ENCODE assay signal across 12 mouse cellular contexts in genomic region chr2:115688282-115688681, GRCm38 (mm10).
DNase-seq lines count a peak whose midpoint lies in the region; ATAC-seq and TF ChIP-seq lines count a peak whose summit lies in the region.
"Had no signal": no experiment of that assay in that cellular context is flagged by ENCODE, and none has a peak within 500 bp of the region (broad histone marks: within the 10 kb centered on the region; RNA-seq: fewer than 3 reads in every experiment).

No protein-coding gene starts in this region.

- H3K4me2 ChIP-seq in kidney, embryonic 16.5 days (replicated peaks; ENCODE audit: low read depth, low read length) = no peak overlapping the region
- no peak overlapping the region for H3K4me2 ChIP-seq in forebrain, embryonic 16.5 days (ENCODE audit: low read length)
- H3K4me2 ChIP-seq in neural tube, embryonic 12.5 days (replicated peaks) = no peak overlapping the region
- H3K4me2 ChIP-seq in liver, postnatal 0 days (ENCODE audit: low read depth, low read length) = no peak overlapping the region
- H3K4me2 ChIP-seq: limb, embryonic 13.5 days had no signal

- peaks cover 16% of the 10 kb centered on the region for H3K4me1 ChIP-seq in kidney, embryonic 16.5 days (ENCODE audit: insufficient read depth, low read length)
- H3K4me1 ChIP-seq in forebrain, embryonic 16.5 days (replicated peaks; ENCODE audit: control insufficient read depth, insufficient read depth, low read length) = no peaks in the 10 kb centered on the region
- H3K4me1 ChIP-seq in neural tube, embryonic 12.5 days = no peaks in the 10 kb centered on the region; the same call in 1 of the 2 replicates
- H3K4me1 ChIP-seq in liver, postnatal 0 days (ENCODE audit: insufficient read depth) = no peaks in the 10 kb centered on the region
- H3K4me1 ChIP-seq: limb, embryonic 13.5 days had no signal

- 0 out of 2 replicates have a peak, but pooled peaks cover 4% of the 10 kb centered on the region for H3K36me3 ChIP-seq in kidney, embryonic 16.5 days (ENCODE audit: insufficient read depth, low read length)
- no peaks in the 10 kb centered on the region for H3K36me3 ChIP-seq in forebrain, embryonic 16.5 days (ENCODE audit: control insufficient read depth, insufficient read depth)
- H3K36me3 ChIP-seq in neural tube, embryonic 12.5 days = no peaks in the 10 kb centered on the region
- no peaks in the 10 kb centered on the region for H3K36me3 ChIP-seq in liver, postnatal 0 days (replicated peaks; ENCODE audit: insufficient read depth, low read length)
- H3K36me3 ChIP-seq: limb, embryonic 13.5 days had no signal

- no peak overlapping the region for H3K27ac ChIP-seq in kidney, embryonic 16.5 days (ENCODE audit: low read length)
- H3K27ac ChIP-seq in forebrain, embryonic 16.5 days (ENCODE audit: low read length) = no peak overlapping the region
- H3K27ac ChIP-seq in neural tube, embryonic 12.5 days = no peak overlapping the region
- H3K27ac ChIP-seq in liver, postnatal 0 days (ENCODE audit: low read depth) = no peak overlapping the region
- H3K27ac ChIP-seq: limb, embryonic 13.5 days had no signal

- no peak for DNase-seq in kidney, adult 11 months
- peak; percentile 81 for DNase-seq in layer of hippocampus, adult 9-11 months
- DNase-seq in liver, postnatal 0 days = no peak
- DNase-seq in urinary bladder, postnatal 10 days (ENCODE audit: low spot score) = no peak
- no peak for DNase-seq in heart, postnatal 10 days
- DNase-seq: cerebellum, adult 9-10 months; lung, postnatal 4 days; thymus, postnatal 14 days had no signal

- no peaks in the 10 kb centered on the region for H3K9me3 ChIP-seq in kidney, embryonic 16.5 days (ENCODE audit: low read length)
- H3K9me3 ChIP-seq in forebrain, embryonic 16.5 days (ENCODE audit: control insufficient read depth, low read length) = no peaks in the 10 kb centered on the region
- H3K9me3 ChIP-seq in neural tube, embryonic 12.5 days = no peaks in the 10 kb centered on the region
- no peaks in the 10 kb centered on the region for H3K9me3 ChIP-seq in liver, postnatal 0 days (ENCODE audit: low read length)
- H3K9me3 ChIP-seq: limb, embryonic 13.5 days had no signal

- 67% methylated on average over 6 of the region's 6 CpGs for WGBS in kidney, embryonic 16.5 days
- 50% methylated on average over 6 of the region's 6 CpGs for WGBS in forebrain, embryonic 16.5 days
- 56% methylated on average over 6 of the region's 6 CpGs for WGBS in neural tube, embryonic 12.5 days
- 89% methylated on average over 6 of the region's 6 CpGs for WGBS in liver, postnatal 0 days (ENCODE audit: insufficient replicate concordance)

- TF ChIP-seq CTCF in liver, postnatal 0 days (IDR thresholded peaks at IDR 0.05; ENCODE audit: low read depth) = no peak

- H3K4me3 ChIP-seq in kidney, embryonic 16.5 days (ENCODE audit: low read length) = no peak overlapping the region
- no peak overlapping the region for H3K4me3 ChIP-seq in forebrain, embryonic 16.5 days (replicated peaks; ENCODE audit: low read length)
- H3K4me3 ChIP-seq in neural tube, embryonic 12.5 days = no peak overlapping the region
- no peak overlapping the region for H3K4me3 ChIP-seq in liver, postnatal 0 days (ENCODE audit: low read depth, low read length)
- H3K4me3 ChIP-seq: limb, embryonic 13.5 days had no signal

- no peak overlapping the region for H3K9ac ChIP-seq in kidney, embryonic 16.5 days (replicated peaks; ENCODE audit: low read length)
- no peak overlapping the region for H3K9ac ChIP-seq in forebrain, embryonic 16.5 days (replicated peaks; ENCODE audit: low read depth, low read length)
- H3K9ac ChIP-seq in neural tube, embryonic 12.5 days = no peak overlapping the region
- H3K9ac ChIP-seq in liver, postnatal 0 days (replicated peaks) = no peak overlapping the region
- H3K9ac ChIP-seq: limb, embryonic 13.5 days had no signal

- no peaks in the 10 kb centered on the region for H3K27me3 ChIP-seq in kidney, embryonic 16.5 days (ENCODE audit: insufficient read depth, low read length)
- H3K27me3 ChIP-seq in forebrain, embryonic 16.5 days (replicated peaks; ENCODE audit: control insufficient read depth, insufficient read depth, low read length) = no peaks in the 10 kb centered on the region
- no peaks in the 10 kb centered on the region for H3K27me3 ChIP-seq in neural tube, embryonic 12.5 days (replicated peaks)
- H3K27me3 ChIP-seq in liver, postnatal 0 days (ENCODE audit: insufficient read depth, low read length) = no peaks in the 10 kb centered on the region
- H3K27me3 ChIP-seq: limb, embryonic 13.5 days had no signal

- intact Hi-C loops in heart, postnatal 10 days (cut with DNase I) = no loop called here

- no peak for TF ChIP-seq EP300 in liver, postnatal 0 days (IDR thresholded peaks at IDR 0.05; ENCODE audit: low read depth)

- peak; percentile 77 for ATAC-seq in kidney, embryonic 16.5 days (ENCODE audit: low FRiP score, low TSS enrichment)
- ATAC-seq in forebrain, embryonic 16.5 days = peak; percentile 80
- peak; percentile 79 for ATAC-seq in neural tube, embryonic 12.5 days (ENCODE audit: low FRiP score, low read depth)
- no peak for ATAC-seq in liver, postnatal 0 days
